Mouse (Mus musculus): ENCODE data around the gene Tbx21. TPM values are rescaled to one million over a fixed set of nuclear protein-coding genes. Genes with fewer than 3 reads are reported as not detected.

The Tbx21 gene
- polyA plus RNA-seq, 1 experiment from 2014 or later = 0.23 TPM

DNA sequence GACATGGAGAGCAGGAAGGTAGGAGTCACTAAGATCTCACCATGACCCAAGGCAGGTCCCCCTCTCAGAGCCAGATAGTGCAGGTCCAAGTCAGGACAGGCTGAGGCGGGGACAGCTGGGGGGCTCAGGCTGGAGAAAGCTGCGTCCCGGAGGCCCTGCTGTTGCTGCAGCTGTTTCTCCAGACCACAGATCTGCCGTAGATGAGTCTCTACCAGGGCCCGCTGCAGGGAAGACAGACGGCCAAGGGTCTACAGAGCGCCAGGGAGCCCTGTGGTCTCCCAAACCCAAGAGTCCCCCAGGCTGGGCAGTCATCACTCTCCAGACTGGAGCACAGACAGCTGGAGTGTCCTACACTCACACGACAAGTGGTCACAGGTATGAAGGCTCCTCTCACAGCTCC, 32.2 kb upstream of the Tbx21 start:
- Histone ChIP-seq H3K4me2 (no peak overlapping the region), H3K27ac (replicated peaks) (no peak overlapping the region), H3K9ac (replicated peaks) (no peak overlapping the region), H3K4me1 (peaks cover 38% of the 10 kb centered on the region), H3K27me3 (replicated peaks) (no peaks in the 10 kb centered on the region), H3K4me3 (replicated peaks) (no peak overlapping the region), H3K36me3 (peaks cover 46% of the 10 kb centered on the region), H3K9me3 (replicated peaks) (no peaks in the 10 kb centered on the region)
- WGBS = 82% methylated on average over 8 of the region's 8 CpGs
- no peak for ATAC-seq (ENCODE audit: low FRiP score)

DNA sequence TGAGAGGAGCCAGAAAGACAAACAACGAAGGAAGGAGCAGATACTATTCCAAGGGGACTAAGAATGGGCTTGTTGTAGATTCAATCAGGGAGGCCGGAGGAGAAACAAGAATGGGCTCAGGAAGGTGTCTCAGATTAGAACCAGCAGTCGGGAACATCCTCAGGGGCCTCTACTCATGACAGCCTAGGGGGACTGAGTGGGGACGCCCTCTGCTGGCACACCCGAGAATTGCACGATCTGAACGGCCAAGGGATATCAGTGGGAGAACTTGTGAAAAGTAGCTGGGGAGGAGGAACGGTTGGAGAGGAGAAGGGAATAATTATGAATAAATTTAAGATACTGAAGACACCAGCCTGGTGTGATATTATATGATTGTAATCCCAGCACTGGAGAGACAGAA, 31.6 kb upstream of the Tbx21 start:
- H3K4me3 ChIP-seq (replicated peaks) = no peak overlapping the region
- no peaks in the 10 kb centered on the region for H3K9me3 ChIP-seq (replicated peaks)
- H3K4me2 ChIP-seq = no peak overlapping the region
- H3K9ac ChIP-seq (replicated peaks) = no peak overlapping the region
- 11% methylated on average over 8 of the region's 8 CpGs for WGBS
- H3K36me3 ChIP-seq = peaks cover 50% of the 10 kb centered on the region
- H3K4me1 ChIP-seq = peaks cover 33% of the 10 kb centered on the region
- no peak for ATAC-seq (ENCODE audit: low FRiP score)
- H3K27ac ChIP-seq (replicated peaks) = no peak overlapping the region
- no peaks in the 10 kb centered on the region for H3K27me3 ChIP-seq (replicated peaks)

DNA sequence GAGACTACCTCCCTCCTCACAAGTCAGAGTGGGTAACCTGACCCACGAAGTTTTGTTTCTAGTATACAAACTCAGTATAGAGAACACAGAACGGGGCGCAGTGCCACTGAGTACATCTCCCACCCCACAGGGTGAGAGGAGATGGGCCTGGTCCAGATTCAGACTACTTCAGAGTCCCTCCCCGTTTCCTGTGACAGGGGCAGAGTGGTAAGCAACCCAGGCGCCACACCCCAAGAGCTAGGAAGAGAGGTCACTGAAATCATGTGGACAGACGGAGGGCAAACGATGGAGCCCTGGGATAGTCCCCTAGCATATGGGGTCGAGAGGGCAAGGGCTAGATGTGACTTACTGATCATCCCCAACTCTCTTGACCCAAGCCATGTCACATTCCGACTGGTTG, 30.8 kb upstream of the Tbx21 start:
- WGBS = 81% methylated on average over 9 of the region's 9 CpGs
- no peak overlapping the region for H3K4me3 ChIP-seq (replicated peaks)
- no peak overlapping the region for H3K4me2 ChIP-seq
- H3K4me1 ChIP-seq = peaks cover 33% of the 10 kb centered on the region
- H3K9me3 ChIP-seq (replicated peaks) = no peaks in the 10 kb centered on the region
- no peak overlapping the region for H3K9ac ChIP-seq (replicated peaks)
- H3K27me3 ChIP-seq (replicated peaks) = no peaks in the 10 kb centered on the region
- no peak overlapping the region for H3K27ac ChIP-seq (replicated peaks)
- no peak for ATAC-seq (ENCODE audit: low FRiP score)
- peaks cover 52% of the 10 kb centered on the region for H3K36me3 ChIP-seq

- no peak overlapping the region for H3K4me2 ChIP-seq
- H3K4me1 ChIP-seq = peaks cover 31% of the 10 kb centered on the region
- no peak overlapping the region for H3K9ac ChIP-seq (replicated peaks)
- no peak for ATAC-seq (ENCODE audit: low FRiP score)
- H3K27me3 ChIP-seq (replicated peaks) = no peaks in the 10 kb centered on the region
- WGBS = 100% methylated on average over 2 of the region's 2 CpGs
- H3K4me3 ChIP-seq (replicated peaks) = no peak overlapping the region
- no peak overlapping the region for H3K27ac ChIP-seq (replicated peaks)
- H3K36me3 ChIP-seq = peaks cover 52% of the 10 kb centered on the region
- H3K9me3 ChIP-seq (replicated peaks) = no peaks in the 10 kb centered on the region
Measured at GRCm38 (mm10) chr11:97145320-97145719, 30.2 kb upstream of the Tbx21 start.

DNA sequence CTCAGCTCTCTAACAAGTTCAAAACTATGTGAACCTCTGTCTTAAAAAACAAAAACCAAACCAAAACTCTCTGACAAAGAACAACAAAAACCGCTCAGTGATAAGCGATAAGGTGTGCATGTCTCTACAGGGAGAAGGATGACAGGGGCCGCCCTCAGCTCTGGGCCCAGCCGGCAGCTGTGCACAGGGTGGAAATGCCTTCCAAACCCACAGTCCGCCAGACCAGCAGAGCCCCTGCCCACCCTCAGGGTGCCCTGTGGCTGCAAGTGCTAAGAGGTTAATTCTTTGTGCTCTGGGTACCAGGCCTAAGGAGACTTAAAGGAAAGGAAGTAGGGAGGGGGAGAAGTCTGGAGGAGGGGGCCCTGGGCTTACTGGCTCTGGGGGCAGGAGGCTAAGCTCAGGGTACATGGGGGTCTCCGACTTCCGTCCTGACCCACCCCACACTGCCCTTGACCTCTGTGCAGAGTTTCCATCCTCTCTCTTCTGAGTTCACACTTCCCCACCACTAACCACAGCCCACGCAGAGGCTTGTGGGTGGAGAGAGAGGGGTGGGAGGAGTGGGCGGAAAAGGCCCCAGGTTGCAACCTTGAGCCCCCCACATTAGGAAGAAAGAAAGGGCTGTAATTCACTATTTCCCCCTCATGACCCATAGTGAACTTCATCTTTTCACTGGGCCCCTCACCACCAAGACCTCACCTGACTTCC, 28.2 kb upstream of the Tbx21 start:
- Histone ChIP-seq H3K4me3 (replicated peaks) (no peak overlapping the region), H3K4me2 (no peak overlapping the region), H3K9ac (replicated peaks) (no peak overlapping the region), H3K9me3 (replicated peaks) (no peaks in the 10 kb centered on the region), H3K27ac (replicated peaks) (no peak overlapping the region), H3K27me3 (replicated peaks) (no peaks in the 10 kb centered on the region), H3K36me3 (peaks cover 52% of the 10 kb centered on the region), H3K4me1 (peaks cover 28% of the 10 kb centered on the region)
- no peak for ATAC-seq (ENCODE audit: low FRiP score)
- 88% methylated on average over 9 of the region's 9 CpGs for WGBS

- H3K9ac ChIP-seq (replicated peaks) = no peak overlapping the region
- no peak overlapping the region for H3K4me2 ChIP-seq
- no peak overlapping the region for H3K4me3 ChIP-seq (replicated peaks)
- H3K27ac ChIP-seq (replicated peaks) = no peak overlapping the region
- WGBS = 71% methylated on average over 8 of the region's 8 CpGs
- no peaks in the 10 kb centered on the region for H3K9me3 ChIP-seq (replicated peaks)
- peaks cover 46% of the 10 kb centered on the region for H3K36me3 ChIP-seq
- ATAC-seq (ENCODE audit: low FRiP score) = no peak
- peaks cover 33% of the 10 kb centered on the region for H3K4me1 ChIP-seq
- H3K27me3 ChIP-seq (replicated peaks) = no peaks in the 10 kb centered on the region
Measured at GRCm38 (mm10) chr11:97142159-97142608, 27.1 kb upstream of the Tbx21 start.

GRCm38 (mm10) chr11:97140811-97141210, 25.7 kb upstream of the Tbx21 start:
- no peak for ATAC-seq (ENCODE audit: low FRiP score)
- Histone ChIP-seq H3K9me3 (replicated peaks) (no peaks in the 10 kb centered on the region), H3K27me3 (replicated peaks) (no peaks in the 10 kb centered on the region), H3K4me3 (replicated peaks) (no peak overlapping the region), H3K27ac (replicated peaks) (no peak overlapping the region), H3K9ac (replicated peaks) (no peak overlapping the region), H3K36me3 (peaks cover 47% of the 10 kb centered on the region), H3K4me1 (peaks cover 31% of the 10 kb centered on the region), H3K4me2 (no peak overlapping the region)
- WGBS = 85% methylated on average over 4 of the region's 4 CpGs

- WGBS = 23% methylated on average over 15 of the region's 15 CpGs
- Histone ChIP-seq H3K4me2 (peak overlapping the region; percentile 54), H3K36me3 (peaks cover 32% of the 10 kb centered on the region), H3K27me3 (replicated peaks) (no peaks in the 10 kb centered on the region), H3K4me3 (replicated peaks) (peak overlapping the region; percentile 31), H3K9me3 (replicated peaks) (no peaks in the 10 kb centered on the region), H3K9ac (replicated peaks) (peak overlapping the region; percentile 44), H3K27ac (replicated peaks) (peak overlapping the region; percentile 77), H3K4me1 (peaks cover 31% of the 10 kb centered on the region)
- peak; percentile 21; the same call in 1 of the 2 replicates for ATAC-seq (ENCODE audit: low FRiP score)
Measured at GRCm38 (mm10) chr11:97139256-97139655, 24.1 kb upstream of the Tbx21 start.

DNA sequence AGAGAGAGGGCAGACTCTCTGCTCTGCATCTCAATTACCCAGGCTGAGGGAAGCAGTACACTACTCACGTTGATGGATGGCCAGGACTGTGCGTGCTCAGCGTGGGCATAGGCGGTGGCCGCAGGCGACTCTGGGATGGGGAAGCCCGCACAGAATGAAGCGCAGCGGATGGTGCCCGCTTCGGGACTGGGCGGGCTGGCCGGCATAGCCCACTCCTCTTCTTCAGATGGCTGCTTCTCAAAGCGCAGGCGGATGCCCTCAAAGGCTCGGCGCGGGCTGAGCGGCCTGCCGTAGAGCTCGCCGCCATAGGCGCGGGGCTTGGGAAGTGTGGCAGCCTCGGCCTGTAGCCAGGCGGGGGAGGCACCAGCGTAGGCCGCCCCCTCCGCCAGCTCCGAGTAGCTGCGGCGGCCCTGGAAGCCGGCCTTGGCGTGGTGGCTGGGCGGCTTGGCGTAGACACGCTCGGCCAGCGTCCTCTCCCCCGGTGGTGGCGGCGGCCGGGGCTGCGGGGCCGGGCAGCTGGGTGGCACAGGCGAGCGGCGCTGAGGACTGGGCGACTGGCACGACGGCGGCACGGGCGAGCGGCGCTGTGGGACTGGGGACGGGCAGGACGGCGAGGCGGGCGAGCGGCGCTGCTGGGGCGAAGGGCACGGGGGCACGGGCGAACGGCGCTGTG, 23.6 kb upstream of the Tbx21 start:
- peak overlapping the region; percentile 54 for H3K4me2 ChIP-seq
- peak overlapping the region; percentile 31 for H3K4me3 ChIP-seq (replicated peaks)
- 5% methylated on average over 60 of the region's 69 CpGs for WGBS
- H3K9me3 ChIP-seq (replicated peaks) = no peaks in the 10 kb centered on the region
- H3K4me1 ChIP-seq = peaks cover 31% of the 10 kb centered on the region
- H3K27me3 ChIP-seq (replicated peaks) = no peaks in the 10 kb centered on the region
- peak; percentile 72 for ATAC-seq (ENCODE audit: low FRiP score)
- peak overlapping the region; percentile 44 for H3K9ac ChIP-seq (replicated peaks)
- peaks cover 26% of the 10 kb centered on the region for H3K36me3 ChIP-seq
- peak overlapping the region; percentile 77 for H3K27ac ChIP-seq (replicated peaks)

DNA sequence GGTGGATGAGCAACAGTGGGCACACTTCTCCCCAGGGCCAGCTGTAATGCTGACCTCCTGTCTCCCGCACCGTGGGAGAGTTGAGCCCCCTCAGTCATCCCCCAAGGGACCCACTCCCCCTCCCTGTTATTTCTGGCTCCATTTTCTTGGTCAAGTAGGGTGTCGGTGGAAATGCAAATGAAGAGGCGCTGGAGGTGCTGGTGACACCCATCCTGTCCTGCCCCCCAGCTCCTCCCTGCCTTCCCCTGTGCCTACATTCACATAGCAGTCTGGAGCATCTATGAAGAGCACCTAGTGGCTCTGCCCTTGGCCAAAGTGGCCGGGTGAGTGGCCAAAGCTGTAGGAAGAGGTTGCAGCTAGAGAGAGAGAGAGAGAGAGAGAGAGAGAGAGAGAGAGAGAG, 18.1 kb upstream of the Tbx21 start:
- H3K9me3 ChIP-seq (replicated peaks) = no peaks in the 10 kb centered on the region
- no peak for ATAC-seq (ENCODE audit: low FRiP score)
- peaks cover 14% of the 10 kb centered on the region for H3K4me1 ChIP-seq
- no peak overlapping the region for H3K4me2 ChIP-seq
- no peak overlapping the region for H3K4me3 ChIP-seq (replicated peaks)
- no peak overlapping the region for H3K27ac ChIP-seq (replicated peaks)
- H3K36me3 ChIP-seq = peaks cover 13% of the 10 kb centered on the region; the same call in 1 of the 2 replicates
- no peak overlapping the region for H3K9ac ChIP-seq (replicated peaks)
- WGBS = 51% methylated on average over 5 of the region's 5 CpGs
- H3K27me3 ChIP-seq (replicated peaks) = 0 out of 2 replicates have a peak, but pooled peaks cover 5% of the 10 kb centered on the region

DNA sequence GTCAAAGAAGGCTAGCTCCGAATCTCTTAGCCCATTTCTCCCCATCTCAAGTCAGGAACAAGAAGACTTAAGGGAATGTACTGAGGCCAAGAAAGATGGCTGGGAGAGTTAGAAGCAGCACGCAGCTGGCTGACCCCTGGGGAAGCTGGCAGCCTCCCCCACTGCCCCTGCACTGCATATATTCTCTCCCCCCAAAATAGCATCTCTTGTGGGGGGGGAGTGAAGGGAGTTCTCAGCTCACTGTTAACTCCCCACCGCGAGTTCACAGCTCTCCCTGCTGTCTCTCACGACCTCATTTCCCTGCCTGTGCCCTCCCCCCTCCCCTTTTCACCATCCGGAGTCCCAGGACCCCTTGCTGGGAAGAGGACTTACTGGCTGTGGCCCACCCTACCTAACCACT, 17.1 kb upstream of the Tbx21 start:
- H3K9ac ChIP-seq (replicated peaks) = no peak overlapping the region
- WGBS = 27% methylated on average over 6 of the region's 6 CpGs
- no peak overlapping the region for H3K4me2 ChIP-seq
- peaks cover 8% of the 10 kb centered on the region; the same call in 1 of the 2 replicates for H3K36me3 ChIP-seq
- no peak for ATAC-seq (ENCODE audit: low FRiP score)
- no peaks in the 10 kb centered on the region for H3K9me3 ChIP-seq (replicated peaks)
- H3K27me3 ChIP-seq (replicated peaks) = 0 out of 2 replicates have a peak, but pooled peaks cover 9% of the 10 kb centered on the region
- peaks cover 11% of the 10 kb centered on the region for H3K4me1 ChIP-seq
- H3K4me3 ChIP-seq (replicated peaks) = no peak overlapping the region
- H3K27ac ChIP-seq (replicated peaks) = no peak overlapping the region

DNA sequence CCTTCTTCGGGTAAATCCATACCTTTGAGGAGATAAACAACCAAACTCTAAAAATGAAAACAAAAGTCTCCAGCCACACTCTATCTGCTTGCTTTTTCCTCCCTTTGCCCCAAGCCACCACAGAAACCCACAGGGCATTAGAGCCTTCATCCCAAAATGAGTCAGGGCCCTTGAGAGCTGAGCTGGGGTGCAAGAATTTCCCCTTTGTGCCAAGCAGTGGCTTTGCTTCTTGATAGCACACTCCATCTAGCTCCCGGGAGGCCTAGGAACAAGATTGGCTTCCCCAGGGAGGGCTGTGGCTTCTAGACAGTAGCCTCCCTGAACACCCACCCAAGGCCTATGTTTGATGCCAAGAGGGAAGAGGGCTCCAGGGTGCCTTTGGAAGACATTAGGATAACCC, 16.6 kb upstream of the Tbx21 start:
- H3K27me3 ChIP-seq (replicated peaks) = 0 out of 2 replicates have a peak, but pooled peaks cover 9% of the 10 kb centered on the region
- no peak for ATAC-seq (ENCODE audit: low FRiP score)
- WGBS = 89% methylated on average over 2 of the region's 2 CpGs
- no peak overlapping the region for H3K4me2 ChIP-seq
- no peaks in the 10 kb centered on the region for H3K9me3 ChIP-seq (replicated peaks)
- H3K4me1 ChIP-seq = peaks cover 14% of the 10 kb centered on the region
- H3K4me3 ChIP-seq (replicated peaks) = no peak overlapping the region
- 0 out of 2 replicates have a peak, but pooled peaks cover 3% of the 10 kb centered on the region for H3K36me3 ChIP-seq
- no peak overlapping the region for H3K9ac ChIP-seq (replicated peaks)
- H3K27ac ChIP-seq (replicated peaks) = no peak overlapping the region

All from neural tube, embryonic 15.5 days (tissue).